Comparison of ENCODE assay signal across 1 mouse cellular context in genomic region chr13:22001823-22002222, GRCm38 (mm10).
TF ChIP-seq lines count a peak whose summit lies in the region.

No protein-coding gene starts in this region.

TF ChIP-seq in MEL, 35 proteins besides CTCF, POLR2A, EP300 and RAD21 (continued from another document):
- TF ChIP-seq MYC (IDR thresholded peaks at IDR 0.05; ENCODE audit: low read depth, low read length) (no peak), MYB (IDR thresholded peaks at IDR 0.05; ENCODE audit: low read depth, low read length) (no peak)
